In genomic region chr7:142060931-142061565, GRCm38 (mm10) we compare ENCODE assay signal across 8 mouse cellular contexts. TPM values are rescaled to one million over a fixed set of nuclear protein-coding genes. Genes with fewer than 3 reads are reported as not detected.
DNase-seq lines count a peak whose midpoint lies in the region; ATAC-seq lines count a peak whose summit lies in the region.

TSS of gene Mob2 (minus strand) at chr7:142061065.

- peak within 1 kb of the TSS; percentile 83 for H3K27ac ChIP-seq in hindbrain, embryonic 15.5 days (replicated peaks)

- H3K9ac ChIP-seq in hindbrain, embryonic 15.5 days, result peak within 1 kb of the TSS; percentile 85

- peaks cover 25% of the 10 kb centered on the region for H3K4me1 ChIP-seq in hindbrain, embryonic 15.5 days (replicated peaks)

- H3K9me3 ChIP-seq in hindbrain, embryonic 15.5 days, result no peaks in the 10 kb centered on the region

- peak within 1 kb of the TSS; percentile 88 for H3K4me2 ChIP-seq in hindbrain, embryonic 15.5 days

- ATAC-seq in hindbrain, embryonic 15.5 days (ENCODE audit: low FRiP score, low read depth), result peak; percentile 95

- H3K27me3 ChIP-seq in hindbrain, embryonic 15.5 days, result 0 out of 2 replicates have a peak, but pooled peaks cover 4% of the 10 kb centered on the region

- peak within 1 kb of the TSS; percentile 98 for H3K4me3 ChIP-seq in hindbrain, embryonic 15.5 days

- DNase-seq in T-cell, adult 2 months (ENCODE audit: low spot score), result peak; percentile 91
- DNase-seq in cerebellum, postnatal 4 days (ENCODE audit: low spot score in 2 of 2), result peak; percentile 77 to 87
- DNase-seq in gastrocnemius, adult 18-20 months (ENCODE audit: low spot score), result peak; percentile 87
- peak; percentile 89 to 93 for DNase-seq in layer of hippocampus, postnatal 36 days
- peak; percentile 92 for DNase-seq in lung, postnatal 25 days (ENCODE audit: low spot score)
- peak; percentile 71 for DNase-seq in retina, adult 2 months (ENCODE audit: low read depth, low spot score)
- peak; percentile 87 for DNase-seq in thymus, postnatal 25 days

- under 1% methylated on average over 49 of the region's 49 CpGs for WGBS in hindbrain, embryonic 15.5 days

- no peaks in the 10 kb centered on the region for H3K36me3 ChIP-seq in hindbrain, embryonic 15.5 days

RNA-seq across cellular contexts. Expression of gene Mob2, which starts in this region (rescaled TPM):
- total RNA-seq in gastrocnemius, adult 18-20 months (2021), result 10 to 100 TPM; 49.6 to 51.8 TPM
- polyA plus RNA-seq in hindbrain, embryonic 15.5 days (2015; fragmentation: Nextera tagmentation; extraction: Ambion mirVana), result 50.8 and 53.4 TPM in 2 replicates
- total RNA-seq in layer of hippocampus, postnatal 36 days (2021), result 10 to 100 TPM; 28.4 to 29.9 TPM

Comparison
In these comparisons a context has a peak if more than half of its experiments do, and no peak if none do; other contexts are left out.
1. Peak in every context shown above with its lines: DNase-seq, ATAC-seq, H3K4me3 ChIP-seq and H3K27ac ChIP-seq.